Mouse (Mus musculus) embryo, embryonic 9.5 days (tissue): ENCODE results near the gene Rab40c.
"Not testable (repeated sequence)": the region's sequence is repeated elsewhere in the genome, so short reads cannot be mapped to it uniquely, and the experiment has no call there.

Experiments used
- DNase-seq: peaks from one replicate; pipeline ENCODE4 v3.0.0-alpha.2; 2017; ENCODE audit errors: extremely low spot score

Rab40c gene

DNA sequence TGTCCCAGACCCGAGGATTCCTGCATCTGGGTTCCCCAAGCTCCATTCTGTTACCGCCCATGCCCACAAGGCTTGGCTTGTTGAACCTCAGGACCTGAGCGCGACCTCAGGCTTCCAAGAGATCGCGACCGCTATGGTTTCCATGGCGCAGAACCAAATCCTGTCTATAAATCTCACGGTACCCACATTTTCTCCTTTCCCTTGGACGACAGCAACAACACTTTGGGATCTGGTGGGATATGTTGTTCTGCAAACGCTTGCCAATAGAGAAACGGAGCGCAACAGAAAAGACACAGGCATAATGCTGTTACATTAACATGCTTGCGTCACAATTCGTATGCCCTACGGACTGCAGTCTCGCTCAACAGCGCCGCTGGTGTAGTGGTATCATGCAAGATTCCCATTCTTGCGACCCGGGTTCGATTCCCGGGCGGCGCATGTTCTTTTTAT is 44.8 kb downstream of the Rab40c start, which contains the start of gene Mettl26:
Mettl26 (plus strand) TSS at position 354 of the 450 bp plus-strand sequence.
- peak; percentile 95 for DNase-seq

DNA sequence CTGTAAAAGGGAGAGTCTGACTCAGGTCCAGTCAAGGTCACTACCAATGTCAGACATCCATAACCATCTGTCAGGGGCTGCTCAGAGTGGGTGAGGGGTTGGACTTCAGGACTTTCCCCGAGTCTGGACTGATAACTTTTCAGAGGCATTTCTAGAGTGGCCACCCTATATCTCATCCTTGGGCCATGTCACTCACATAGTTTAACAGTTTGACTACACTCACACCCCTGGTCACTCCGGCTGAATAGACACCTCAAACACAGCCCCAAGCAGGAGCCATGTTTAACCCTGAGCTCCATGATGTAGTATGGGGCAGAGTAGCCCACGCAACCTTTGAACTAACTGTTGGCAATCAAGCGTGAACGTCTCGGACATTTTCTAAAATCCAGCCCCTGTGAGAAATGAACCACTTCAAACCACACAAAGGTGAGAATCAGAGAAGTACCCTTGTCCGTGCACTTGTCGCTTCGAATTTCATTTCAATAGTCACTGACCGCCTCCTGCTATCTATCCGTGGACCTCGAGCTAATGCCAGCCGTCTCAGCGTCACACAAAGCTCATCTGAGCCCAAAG is 45.3 kb downstream of the Rab40c start:
- no peak for DNase-seq

DNA sequence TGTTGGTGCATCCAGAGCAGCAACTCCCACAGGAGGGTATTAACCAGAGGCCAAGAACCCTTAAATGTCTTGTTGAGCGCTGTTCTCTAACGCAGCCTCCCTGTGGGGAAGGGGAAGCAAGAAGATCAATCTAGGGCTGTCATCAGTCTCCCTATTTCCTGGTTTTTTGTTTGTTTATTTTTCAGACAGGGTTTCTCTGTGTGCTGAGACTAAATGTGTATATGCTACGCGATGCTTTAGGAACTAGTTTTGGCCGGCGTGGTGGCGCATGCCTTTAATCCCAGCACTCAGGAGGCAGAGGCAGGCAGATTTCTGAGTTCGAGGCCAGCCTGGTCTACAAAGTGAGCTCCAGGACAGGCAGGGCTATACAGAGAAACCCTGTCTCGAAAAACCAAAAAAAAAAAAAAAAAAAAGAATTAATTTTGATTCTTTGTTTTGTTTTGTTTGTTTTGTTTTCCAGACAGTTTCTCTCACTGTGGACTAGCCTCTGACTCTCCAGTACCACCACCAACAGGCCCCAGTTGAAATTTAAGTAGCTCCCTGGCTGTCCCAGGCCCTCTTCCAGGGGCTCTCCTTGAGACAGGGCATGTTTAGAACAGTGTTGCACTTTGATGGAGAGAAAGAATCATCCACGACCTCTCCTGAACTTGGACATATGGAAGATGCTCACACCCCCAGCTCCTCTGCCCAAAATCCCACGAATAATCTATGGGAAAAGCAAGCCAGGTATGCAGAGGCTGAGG is 46.0 kb downstream of the Rab40c start:
- no peak for DNase-seq

DNA sequence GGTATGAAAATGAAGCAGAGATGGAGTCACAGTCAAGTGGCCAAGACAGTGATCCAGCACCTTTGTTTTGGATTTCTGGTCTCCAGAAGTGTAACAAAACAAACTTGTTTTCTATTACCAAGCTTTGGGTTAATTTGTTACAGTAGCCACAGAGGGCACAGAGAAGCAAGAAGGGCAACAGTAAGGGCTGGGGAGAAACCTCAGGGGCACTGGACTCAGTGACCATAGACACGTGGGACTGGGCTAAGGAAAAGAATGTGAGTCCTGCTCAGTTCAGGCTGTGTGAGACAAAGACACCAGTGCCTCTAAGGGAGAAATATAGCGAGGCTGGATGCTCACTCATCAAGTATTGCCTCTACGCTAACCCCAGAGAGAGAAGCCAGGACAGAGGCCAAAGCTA is 46.9 kb downstream of the Rab40c start:
- DNase-seq: no peak

DNA sequence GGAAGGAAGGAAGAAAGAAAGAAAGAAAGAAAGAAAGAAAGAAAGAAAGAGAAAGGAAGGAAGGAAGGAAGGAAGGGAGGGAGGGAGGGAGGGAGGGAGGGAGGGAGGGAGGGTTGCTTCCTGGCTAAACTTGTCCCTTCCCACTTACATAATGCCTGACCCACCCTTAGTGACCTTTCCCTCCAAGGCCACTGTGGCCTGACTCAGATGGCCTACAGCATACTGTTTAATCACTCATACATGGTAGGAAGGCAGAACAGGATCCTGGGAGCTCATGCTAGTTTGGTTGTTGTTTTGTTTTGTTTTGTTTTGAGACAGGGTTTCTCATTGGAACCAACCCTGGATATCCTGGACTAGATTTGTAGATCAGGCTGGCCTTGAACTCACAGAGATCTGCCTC is 48.0 kb downstream of the Rab40c start:
- not testable (repeated sequence) for DNase-seq

DNA sequence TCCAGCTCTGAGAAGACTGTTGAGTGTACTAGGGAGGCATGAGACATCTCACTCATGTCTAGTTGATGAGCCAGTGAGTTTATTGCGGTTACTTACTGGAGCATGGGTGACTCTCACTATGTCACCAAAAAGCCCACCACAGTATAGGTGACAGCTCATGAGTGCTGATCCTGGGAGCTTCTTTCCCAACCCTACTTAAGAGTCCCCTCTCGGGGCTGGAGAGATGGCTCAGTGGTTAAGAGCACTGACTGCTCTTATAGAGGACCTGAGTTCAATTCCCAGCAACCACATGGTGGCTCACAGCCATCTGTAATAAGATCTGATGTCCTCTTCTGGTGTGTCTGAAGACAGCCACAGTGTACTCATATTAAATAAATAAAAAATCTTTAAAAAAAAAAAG is 49.6 kb downstream of the Rab40c start:
- no peak for DNase-seq

DNA sequence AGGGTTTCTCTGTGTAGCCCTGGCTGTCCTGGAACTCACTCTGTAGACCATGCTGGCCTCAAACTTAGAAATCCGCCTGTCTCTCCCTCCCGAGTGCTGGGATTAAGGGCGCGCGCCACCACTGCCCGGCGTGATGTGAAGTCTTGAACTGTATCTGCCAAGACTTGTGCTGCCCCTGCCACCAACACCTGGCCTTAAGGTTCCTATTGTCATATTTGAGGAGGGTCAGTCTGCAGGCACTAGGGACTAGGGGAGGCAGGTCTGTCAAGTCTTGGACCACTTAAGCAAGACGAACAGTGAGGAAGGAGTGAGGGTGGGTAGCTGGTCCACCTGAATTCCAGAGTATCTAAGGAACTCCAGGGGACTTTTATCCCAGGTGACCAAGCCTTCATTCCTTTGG is 50.0 kb downstream of the Rab40c start:
- DNase-seq: no peak

DNA sequence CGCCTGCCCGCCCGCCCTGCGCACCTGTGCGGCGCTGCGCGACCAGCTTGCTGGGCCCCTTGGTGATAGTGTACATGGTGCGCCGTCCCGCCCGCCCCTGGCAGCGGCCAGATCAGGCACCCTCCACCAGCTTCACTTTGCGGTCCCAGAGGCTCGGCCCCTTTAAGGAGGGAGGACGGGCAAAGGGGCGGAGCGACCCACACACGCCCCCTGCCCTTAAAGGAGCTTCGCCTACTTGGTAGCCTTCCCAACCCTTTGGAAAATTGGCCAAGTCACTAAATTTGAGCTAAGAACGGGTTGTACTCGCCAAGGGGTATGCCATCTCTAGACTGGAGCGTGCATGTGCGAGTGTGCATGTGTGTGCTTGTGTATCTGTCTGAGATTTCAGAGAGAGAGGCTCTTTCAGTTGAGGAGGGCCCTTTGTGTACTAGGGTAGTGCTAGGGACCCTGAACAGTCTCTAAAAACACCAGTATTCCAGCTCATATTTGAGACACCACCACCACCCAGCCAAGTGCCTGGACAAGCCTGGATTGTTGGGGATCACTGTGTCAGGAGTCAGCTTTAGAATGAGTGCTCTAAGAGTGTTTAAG is 50.8 kb downstream of the Rab40c start, which contains the start of gene Mcrip2:
Mcrip2 (minus strand) TSS at position 164 of the 591 bp plus-strand sequence.
- DNase-seq: peak; percentile 84

DNA sequence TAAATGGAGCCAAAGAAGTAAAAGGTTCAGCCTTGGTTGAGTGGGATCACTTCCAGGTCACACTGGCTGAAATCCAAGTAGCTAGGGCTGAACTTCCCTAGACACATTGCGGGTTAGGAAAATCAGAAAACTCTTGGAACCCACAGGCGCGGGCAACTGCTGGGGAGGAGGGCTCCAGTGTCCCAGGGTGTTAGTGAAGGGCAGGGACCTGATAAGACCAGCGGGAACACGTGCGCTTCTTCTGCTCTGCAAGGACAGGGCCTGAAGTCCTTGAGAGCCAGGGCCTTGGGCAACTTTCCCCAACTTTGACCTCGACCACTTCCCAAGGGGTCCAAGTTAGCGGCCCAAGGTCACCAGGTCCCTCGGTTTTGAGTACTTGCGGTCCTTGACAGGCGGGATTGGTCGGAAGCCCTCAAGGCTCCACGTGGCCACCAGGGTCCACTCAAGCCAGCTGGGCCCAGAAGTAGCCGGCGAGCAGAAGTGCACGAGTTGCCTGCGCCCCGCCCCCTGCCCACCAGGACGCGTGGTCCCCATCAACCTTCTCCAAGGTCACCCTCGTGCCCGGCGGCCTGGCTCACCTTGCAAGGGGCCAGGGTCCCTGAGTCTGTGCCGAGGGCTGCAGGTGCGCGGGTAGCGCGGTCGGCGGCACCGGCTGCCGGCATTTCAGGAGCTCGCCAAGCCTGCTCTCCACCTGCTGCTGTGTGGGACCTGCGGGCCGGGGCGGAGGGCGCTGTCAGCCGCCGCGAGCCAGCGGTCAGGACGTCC is 51.5 kb downstream of the Rab40c start:
- DNase-seq: peak; percentile 73

DNA sequence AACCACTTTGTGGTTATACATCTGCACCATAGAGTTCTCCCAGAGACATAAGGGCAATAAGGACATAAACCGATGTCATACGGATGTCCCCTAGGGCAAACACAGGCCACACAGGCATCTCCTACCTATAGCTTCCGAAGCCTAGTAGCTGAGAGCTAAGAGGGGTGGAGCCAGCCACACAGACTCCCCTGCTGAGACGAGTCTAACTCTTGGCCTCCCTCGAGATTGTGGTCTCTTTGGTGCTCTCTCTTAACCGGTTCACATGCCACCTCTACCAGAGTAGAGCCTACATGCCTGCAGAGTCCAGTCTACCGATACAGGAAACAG is 52.1 kb downstream of the Rab40c start:
- no peak for DNase-seq

DNA sequence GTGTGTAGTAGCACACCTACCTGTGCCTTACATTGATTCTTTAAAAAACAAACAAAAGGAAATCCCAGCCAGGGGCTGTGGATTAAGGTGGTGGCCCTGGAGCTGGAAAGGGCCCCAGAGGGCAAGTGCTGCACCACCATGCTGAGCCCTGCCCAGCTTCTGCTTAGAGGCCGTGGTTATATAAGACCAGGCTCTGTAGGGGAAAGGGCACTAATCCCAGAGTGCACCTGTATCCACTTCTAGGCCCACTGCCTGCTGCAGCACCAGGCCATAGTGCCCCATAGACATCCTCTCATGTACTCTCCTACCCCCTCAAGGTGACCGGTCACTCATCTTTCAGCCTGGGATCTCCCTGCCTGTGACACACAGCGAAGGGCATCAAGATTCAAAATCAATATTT is 53.4 kb downstream of the Rab40c start:
- no peak for DNase-seq

DNA sequence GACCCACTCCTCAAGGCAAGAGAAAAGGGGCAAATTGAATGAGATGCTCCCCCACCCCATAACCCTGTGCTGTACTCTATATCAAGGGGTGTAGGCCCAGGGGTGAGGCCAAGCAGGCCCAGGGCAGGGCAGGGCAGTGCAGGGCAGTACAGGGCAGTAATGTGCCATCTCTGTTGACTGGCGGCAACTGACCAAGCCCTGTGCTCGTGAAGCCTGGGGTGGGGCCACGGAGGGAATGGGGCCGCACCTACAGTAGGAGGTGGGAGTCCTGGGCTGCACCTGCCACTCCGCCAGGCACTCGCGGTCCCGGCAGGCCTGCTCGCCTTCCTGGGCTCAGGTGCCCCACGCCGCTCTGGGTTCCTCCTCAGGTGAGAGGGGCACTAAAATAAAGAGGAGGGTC is 54.2 kb downstream of the Rab40c start:
- no peak for DNase-seq

DNA sequence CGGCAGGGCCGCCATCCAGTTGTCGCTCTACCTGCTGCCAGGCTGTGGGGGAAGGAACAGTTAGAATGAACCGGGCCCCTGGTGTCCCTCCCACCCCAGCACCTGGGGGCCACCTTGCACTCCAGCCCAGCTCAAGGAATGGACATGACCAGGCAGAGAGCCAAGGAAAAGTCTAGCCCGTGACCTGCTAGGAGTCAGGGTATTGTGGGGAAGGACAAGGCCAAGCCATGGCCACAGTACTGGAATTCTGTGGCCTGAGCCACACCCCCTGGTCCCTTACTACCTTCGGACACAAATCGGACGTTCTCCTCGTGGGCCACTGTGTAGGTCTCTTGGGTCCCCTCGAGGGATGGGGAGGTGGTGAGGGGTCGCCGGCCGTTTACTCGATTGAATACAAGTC is 55.2 kb downstream of the Rab40c start:
- no peak for DNase-seq

DNA sequence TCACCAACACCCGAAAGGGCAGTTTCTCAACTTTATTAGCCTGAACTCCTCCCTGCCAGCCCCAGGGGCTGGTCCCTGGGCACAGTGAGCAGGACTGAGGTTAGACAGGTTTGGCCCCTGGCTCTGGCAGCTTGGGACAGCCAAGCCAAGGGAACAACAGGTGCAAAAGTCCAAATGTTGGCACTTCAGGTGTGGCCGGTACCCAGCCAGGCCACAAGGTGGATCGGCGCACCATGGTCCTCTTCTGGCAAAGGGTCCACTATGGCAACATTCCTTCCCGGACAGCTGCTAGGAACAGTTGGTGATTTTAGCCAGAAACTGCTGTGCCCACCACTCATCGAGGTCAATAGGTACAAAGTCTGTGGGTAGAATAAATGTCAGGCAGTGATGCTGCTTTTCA is 55.8 kb downstream of the Rab40c start:
- DNase-seq: no peak

DNA sequence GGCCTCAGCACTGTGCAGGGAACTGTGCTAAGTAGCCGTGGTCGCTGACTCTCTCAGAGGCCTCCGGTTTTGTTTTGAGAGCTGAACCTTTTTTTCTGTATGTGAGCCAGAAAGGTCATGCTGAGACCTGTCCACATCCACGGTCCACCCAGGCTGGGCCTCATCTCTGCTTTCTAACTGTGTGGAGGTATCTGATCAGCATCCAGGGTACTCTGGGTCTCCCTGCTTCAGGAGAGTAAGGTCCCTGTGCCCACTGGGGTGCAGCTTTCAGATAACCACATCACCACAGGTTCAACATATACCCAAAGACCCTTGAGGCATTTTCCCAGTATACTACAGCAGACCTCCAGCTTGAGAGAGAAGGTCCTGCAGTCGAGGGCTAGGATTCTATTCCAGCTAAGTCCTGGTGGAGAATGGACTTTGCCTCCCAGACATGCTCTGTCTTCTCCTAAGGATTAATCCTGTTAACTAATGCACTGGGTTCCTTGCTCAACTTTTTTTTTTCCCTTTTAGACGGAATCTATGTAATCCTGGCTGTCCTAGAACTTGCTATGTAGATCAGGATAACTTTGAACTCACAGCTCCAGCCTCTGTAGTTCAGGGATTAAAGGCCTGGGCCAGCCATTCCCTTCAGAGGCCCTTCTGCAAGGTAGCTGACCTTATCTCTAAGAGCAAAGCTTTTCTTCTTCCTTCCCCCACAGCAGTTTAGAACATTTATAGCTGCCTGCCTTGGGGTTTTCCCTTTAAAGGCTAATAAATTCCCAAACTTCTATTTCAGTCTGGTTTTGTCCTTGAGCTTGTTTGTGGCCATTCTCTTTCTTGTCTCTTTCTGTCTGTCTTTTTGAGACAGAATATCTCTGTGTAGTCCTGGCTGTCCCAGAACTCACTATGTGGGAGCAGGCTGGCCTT is 57.6 kb downstream of the Rab40c start:
- DNase-seq: no peak

DNA sequence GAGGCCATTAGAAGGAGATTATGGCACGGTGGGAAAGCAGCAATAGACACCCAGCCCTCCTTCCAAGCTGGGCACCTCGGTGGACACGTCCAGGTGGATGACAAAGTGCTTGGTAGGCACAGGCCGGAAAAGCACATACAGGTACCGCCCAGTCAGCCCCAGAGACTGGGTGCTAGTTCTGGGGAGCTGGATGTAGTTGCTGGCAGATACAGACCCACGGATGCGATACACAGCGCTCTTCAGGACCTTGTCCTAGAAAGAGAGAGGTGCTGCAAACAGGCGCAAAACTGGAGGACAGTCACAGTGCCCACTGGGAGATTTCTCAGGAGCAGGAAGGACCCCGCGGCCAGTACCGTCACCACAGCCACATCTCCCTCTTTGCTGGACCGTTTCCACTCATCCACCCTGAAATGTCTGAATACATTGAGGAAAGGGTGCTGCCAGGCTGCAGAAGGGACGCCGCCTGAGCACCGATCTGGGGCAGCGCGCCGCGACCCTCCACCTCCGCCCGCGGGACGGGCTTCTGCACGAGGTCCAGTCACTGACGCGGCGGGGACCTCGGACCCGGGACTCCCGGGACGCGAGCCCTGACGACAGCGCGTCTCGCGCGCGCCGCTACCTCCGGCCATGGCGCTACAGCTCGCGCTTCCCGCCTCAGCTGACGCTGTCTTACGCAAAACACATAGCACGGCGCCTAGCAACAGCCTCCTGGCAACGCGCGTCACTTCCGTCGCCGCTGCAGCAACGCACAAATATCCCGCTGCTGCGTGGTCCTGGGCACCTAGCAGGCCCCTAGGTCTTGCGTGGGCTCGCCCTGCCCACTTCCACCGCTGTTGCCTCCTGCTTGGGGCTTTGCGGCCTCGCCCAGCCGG is 58.5 kb downstream of the Rab40c start, which contains the start of gene Wdr90:
Wdr90 (minus strand) TSS at position 670 of the 872 bp plus-strand sequence.
- DNase-seq: peak; percentile 87

DNA sequence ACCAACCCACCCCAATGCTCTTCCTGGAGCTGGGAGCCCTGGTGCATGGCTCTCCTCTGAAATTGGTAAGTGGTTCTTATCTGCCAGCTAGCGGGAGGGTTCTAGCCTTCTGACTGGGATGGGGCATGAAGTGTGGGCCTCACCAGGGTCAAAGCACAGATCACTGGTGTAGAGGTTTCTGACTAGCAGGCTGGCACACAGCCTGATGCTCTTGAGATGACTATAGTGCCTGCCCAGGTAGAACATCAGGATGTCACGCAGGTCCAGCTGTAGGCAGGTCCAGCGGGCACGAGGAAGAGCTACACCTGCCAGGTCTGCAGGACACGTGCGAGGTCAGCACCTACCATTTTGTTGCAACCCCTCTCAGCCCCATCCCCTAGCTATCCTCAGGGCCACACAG is 59.3 kb downstream of the Rab40c start:
- no peak for DNase-seq

DNA sequence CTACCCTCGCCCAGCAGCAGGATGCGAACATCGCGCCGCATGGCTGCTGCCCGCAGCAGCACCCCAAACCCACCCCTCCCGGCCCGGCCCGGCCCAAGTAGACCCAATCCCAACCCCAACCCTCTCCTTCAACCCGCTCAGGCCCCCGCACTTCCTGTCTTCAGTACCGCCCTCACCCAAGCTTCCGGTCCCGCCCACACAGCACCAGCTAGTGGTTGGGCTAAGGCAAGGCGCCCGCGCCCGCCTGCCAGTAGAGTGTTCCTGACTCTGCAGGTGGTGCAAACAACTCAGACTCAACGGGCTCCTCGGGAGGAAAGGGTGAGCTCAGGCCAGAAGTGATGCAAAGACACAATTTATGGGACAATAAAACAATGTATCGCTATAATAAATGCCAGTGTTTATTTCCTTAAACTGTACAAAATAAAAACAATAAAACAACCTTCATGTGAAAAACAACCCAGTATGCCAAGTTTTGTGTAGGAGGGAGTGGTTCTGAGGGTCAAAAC is 75.1 kb downstream of the Rab40c start, which contains the start of gene Rhot2:
Rhot2 (minus strand) TSS at position 456 of the 506 bp plus-strand sequence.
- peak; percentile 91 for DNase-seq

DNA sequence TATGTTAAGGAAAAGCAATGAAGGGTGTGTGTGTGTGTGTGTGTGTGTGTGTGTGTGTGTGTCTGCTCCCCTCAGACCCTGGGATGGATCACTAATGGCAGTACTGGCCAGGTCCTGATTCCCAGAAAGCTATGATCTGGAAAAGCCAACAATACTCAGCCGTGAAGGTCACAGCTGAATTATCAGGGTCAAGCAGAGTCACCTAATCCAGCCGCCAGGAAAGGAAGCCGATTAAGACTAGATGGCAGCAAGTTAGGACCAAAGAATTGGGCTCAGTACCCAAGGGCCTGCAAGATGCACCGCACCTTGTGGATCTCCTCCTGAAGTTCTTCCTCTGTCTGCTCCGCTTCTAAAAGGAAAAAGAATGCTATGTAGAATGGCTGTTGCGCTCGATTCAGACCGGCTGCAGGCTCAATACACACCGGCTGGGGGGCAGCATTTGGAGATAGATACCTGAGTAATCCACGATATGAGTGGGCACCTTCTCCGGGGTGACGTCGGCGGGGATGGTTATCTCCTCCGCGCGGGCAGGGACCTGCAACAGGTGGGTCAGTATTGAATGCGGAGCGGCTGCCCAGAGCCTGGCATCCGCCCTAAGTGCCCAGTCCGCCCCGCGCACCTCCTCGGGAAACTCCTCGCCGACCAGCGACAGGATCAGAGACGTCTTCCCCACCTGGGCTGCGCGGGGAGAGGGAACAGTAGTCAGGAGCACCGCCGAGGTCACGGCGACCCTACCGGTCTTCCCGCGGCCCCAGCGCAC is 75.7 kb downstream of the Rab40c start:
- DNase-seq: no peak
